Mouse (Mus musculus) 3T3-L1 (cell line): ENCODE data around the gene Tjp3.
"Not testable (repeated sequence)": the region's sequence is repeated elsewhere in the genome, so short reads cannot be mapped to it uniquely, and the experiment has no call there.

Experiments
- DNase-seq: peaks from one replicate; pipeline ENCODE4 v3.0.0-alpha.2; 2015; ENCODE audit warnings: low read depth, low spot score

The Tjp3 gene

DNA sequence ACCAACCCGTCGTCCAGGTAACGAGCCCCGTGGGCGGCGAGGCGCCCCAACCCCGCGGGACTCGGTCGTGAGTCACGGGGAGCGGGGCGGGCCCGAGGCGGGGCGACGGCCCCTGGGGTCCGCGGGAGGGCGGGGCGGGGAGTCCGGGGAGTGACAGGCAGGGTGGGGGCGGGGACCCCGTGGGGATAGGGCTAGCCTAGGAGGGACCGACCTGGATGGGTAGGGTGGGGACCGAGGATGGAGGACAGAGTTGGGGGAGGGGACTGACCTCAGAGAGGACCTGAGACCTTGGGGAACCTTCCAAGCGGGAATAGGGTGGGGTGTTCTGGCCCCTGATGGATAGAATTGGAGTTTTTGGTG lies 58.2 kb downstream of the Tjp3 start:
- no peak for DNase-seq

DNA sequence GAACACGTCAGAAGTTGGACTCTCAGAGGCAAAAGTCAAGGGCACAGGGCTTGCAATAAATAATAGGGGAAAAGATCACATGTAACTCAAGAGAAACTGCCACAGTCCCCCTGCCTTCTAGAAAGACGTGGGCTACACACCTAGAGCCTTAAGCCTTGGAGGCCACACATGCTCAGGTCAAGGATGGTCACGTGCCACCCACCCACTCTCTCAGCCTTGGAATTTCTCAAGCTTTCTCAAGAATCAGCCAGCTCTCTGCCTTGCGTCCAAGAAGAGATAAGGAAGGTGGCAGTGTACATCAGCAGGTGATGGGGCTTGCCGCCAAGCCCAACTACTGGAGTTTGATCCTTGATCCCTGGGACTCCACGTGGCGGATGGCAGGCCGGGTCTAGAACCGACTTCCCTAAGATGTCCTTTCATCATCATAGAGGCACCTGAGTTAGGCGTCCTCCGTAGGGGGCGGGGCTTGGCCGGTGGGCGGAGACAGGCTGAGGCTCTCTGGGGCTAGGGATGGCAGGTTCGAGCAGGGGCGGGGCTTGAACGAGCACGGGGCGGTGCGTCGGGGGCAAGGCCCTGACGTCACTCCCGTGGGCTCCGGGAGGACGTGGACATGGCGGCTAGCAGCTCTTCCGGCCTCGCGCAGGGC lies 58.7 kb downstream of the Tjp3 start, which contains the start of gene Zfr2:
Gene Zfr2, plus strand, starts transcription at position 576 of the 646 bp plus-strand sequence.
- DNase-seq, result peak; percentile 89

DNA sequence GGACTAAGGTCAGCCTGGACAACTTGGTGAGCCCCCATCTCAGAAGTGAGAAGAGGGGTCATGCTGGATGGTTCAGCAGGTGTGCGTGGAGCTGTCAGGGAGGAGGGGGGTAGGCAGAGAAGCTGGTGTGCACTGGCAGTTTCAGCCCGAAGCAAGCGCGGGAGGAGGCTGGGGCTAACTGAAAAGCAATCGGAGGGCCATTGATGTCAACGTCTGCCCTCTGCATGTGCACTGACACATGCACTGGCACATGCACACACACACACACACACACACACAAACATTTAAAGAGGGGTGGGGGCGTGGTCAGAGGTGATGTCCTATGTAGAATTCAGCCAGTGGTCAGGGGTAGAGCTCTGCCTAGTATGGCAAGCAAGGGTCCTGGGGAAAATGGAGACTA lies 59.9 kb downstream of the Tjp3 start:
- no peak for DNase-seq

DNA sequence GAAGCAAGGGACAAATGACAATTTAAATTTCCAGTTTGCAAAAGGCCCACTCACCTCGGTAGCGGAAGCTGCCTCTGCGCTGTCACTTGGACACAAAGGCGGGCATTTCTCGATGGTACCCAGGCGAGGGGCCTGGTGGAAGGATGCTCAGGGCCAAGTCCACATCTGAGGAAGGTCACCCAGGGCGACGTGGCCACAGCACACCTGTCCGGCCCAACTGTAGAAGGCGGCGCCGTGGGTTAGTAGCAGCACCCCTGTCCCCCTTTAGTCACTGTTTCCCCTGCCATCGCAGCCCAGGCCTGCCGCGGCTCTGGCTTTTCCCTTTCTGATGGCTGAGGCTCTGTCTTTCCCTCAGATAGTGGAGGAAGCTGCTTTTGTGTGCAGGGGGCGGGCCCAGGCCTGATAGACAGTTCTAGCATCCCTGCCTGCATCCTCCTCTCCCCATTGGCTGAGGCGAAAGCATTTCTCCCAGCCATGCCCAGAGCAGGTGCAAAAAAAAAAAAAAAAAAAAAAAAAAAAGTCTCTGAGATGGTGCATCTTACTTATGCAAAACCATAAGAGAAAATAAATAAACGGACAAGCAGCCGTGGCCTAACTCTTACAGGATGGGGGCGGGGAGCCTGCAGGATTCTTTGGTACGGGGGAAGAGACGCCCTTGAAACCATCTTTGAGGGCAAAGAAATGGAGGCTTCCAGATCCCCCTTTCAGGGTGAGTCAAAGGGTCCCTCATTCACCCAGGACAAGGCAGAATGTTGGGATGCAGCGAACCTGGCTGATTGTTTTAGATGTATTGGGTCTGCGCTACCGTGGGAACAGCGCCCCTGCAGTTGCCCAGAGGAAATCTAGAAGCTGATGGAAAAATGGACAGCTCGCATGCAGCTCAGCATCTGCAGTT lies 60.7 kb downstream of the Tjp3 start, which contains the start of gene Atcay:
Gene Atcay, minus strand, starts transcription at position 396 of the 895 bp plus-strand sequence.
- DNase-seq, result peak; percentile 22

DNA sequence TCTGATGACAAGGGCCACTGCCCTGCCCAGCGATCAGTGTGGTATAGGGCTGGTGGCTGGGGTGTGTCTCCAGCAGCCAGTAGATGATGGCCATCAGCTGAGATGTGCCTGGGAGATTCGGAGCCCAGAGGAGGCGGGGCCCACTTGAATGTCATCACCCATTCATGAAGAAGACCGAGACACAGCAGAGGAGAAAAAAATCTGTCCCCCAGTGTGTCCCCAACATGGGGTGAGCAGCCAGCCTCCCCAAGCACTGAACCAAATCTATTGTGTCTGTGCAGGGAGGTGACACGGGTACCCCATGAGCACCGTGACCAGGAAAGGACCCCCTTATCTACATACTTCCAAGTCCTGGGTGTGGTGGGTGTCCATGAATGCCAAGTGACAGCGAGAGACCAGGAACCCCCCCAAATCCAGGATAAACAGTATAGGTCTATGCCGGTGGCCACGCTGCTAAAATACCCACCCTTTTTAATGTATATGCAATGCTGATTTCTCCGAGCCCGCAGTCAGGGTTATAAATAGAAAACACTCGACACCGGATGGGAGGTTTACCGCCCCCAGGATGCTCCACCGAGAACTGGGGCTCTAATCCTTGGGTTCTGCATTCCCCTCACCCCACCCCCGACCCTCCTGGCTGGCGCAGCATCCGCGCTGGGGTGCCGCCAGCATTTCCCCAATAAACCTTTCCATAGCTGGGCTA lies 61.5 kb downstream of the Tjp3 start:
- no peak for DNase-seq

DNA sequence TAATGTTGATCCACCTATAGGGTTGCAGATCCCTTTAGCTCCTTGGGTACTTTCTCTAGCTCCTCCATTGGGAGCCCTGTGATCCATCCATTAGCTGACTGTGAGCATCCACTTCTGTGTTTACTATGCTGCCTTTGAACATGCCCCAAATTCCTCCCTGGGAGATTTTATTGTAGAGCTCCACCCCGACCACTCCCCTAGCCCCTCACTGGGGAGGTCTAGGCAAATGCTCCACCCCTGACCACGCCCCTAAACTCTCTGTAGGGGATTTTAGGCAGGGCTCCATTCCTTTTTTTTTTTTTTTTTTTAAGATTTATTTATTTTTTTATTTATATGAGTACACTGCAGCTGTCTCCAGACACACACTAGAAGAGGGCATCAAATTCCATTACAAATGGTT lies 67.7 kb downstream of the Tjp3 start:
- DNase-seq, result not testable (repeated sequence)
